Mouse (Mus musculus): ENCODE results near the gene Sapcd1. TPM values are rescaled to one million over a fixed set of nuclear protein-coding genes. Genes with fewer than 3 reads are reported as not detected.

Sapcd1 gene
- polyA plus RNA-seq, 1 experiment from 2014 or later = 21.3 TPM

DNA sequence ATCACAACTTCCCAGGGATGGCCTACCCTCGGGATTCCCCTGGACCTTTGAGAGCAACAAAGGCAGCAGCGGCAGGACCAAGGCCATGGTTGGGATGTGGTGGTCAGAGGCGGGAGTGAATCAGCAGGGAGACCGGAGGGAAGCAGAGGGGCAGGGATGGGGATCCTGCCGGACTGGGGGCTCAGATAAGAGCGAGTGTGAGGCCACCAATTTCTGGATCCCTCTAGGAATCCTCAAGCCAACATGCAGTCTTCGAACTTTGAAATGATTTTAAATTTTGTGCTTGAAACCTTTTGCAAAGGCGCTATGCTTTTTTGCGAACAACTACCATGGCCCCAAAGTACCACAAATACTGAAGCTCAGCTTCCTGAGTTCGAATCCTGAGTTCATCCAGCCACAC, 38.3 kb upstream of the Sapcd1 start, which contains the start of gene Mpig6b:
Gene Mpig6b, minus strand, starts transcription at position 101 of the 400 bp plus-strand sequence.
- H3K4me2 ChIP-seq (replicated peaks; ENCODE audit: low read depth, low read length) = peak within 1 kb of the TSS; percentile 51
- no peaks in the 10 kb centered on the region for H3K27me3 ChIP-seq (ENCODE audit: control insufficient read depth, insufficient read depth, low read length)
- H3K4me3 ChIP-seq (ENCODE audit: low read depth, low read length) = peak within 1 kb of the TSS; percentile 25
- H3K9me3 ChIP-seq (ENCODE audit: control insufficient read depth, low read depth, low read length) = no peaks in the 10 kb centered on the region
- peaks cover 21% of the 10 kb centered on the region for H3K4me1 ChIP-seq (ENCODE audit: control insufficient read depth, insufficient read depth, low read length)
- peaks cover 8% of the 10 kb centered on the region for H3K36me3 ChIP-seq (ENCODE audit: control insufficient read depth, insufficient read depth, low read length)
- ATAC-seq (ENCODE audit: insufficient number of reproducible peaks, insufficient read depth, low FRiP score, low read depth) = no peak
- 51% methylated on average over 10 of the region's 10 CpGs for WGBS
- H3K27ac ChIP-seq (ENCODE audit: low read length) = peak within 1 kb of the TSS; percentile 86; the same call in 1 of the 2 replicates
- peak within 1 kb of the TSS; percentile 46 for H3K9ac ChIP-seq (replicated peaks; ENCODE audit: low read depth, low read length)

DNA sequence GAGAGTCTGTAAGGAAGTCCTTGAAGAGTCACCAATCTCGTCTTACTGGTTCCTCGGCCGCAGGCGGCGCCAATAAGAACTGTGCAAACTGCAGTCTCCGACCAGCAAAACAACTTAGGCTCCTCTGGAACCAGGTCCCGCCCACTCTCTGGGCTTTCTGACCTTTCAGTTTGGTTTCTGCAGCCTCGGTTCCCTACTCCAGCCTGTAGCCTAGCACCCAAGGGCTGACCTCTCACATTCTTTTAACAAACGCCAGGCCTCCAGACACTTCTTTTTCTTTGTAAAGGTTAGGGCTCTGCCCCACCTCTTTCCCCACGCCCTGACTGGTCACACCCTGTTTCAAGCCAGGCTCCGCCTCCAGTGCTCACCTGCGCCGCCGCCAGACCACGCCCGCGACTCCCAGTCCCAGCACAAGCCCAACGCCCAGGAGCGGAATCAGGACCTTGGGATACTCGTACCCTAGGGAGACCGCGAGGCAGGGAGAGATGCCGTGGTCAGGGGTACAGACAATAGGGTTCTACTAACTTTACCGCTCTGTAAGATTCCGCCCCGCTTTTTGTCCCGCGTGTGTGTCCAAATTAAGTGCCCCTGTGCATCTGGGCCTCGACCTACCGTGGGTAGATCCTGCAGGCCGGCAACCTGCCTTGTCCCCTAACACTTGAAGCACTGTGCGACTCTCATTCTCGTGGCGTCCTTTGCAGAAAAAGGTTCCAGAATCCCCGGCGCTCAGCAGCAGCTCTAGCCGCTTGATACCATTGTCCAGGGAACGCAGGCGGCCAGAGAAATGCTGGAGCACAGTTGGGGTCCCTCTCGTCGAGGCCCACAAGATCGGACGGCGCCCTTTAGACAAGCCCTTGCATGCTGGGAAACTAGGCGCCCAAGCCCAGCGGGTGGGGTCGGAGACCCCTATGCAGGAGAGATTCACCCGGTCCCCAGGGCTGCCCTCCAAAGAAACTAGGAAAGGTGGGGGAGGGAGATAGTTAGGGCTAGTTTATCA, 37.4 kb upstream of the Sapcd1 start, which contains the start of gene Ly6g6c:
Gene Ly6g6c, plus strand, starts transcription at position 438 of the 997 bp plus-strand sequence.
- peak within 1 kb of the TSS; percentile 46 for H3K9ac ChIP-seq (replicated peaks; ENCODE audit: low read depth, low read length)
- 2% methylated on average over 48 of the region's 48 CpGs for WGBS
- no peaks in the 10 kb centered on the region for H3K9me3 ChIP-seq (ENCODE audit: control insufficient read depth, low read depth, low read length)

DNA sequence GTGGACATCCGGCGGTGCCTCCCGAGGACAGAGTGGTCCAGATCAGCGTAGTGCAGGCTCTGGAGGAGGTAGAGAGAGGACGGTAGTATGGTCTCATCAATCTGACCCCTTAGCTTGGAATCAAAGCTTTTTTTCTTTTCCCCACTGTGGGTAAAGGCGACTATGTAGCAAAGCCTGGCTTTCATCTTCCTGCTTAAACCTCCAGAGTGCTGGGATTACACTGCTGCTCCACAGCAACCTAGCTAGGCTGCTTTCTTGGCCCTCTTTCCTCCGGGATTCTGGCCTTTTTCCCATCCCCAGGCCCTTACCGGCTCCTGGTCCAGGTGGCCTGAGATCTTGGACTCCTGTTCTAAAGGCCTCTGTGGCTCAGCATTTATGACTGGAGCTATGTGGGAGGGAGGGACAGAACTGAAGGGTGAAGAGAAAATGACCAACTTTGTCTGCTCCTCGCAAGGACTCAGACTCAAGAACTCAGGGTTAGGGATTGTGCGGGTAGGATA, 36.6 kb upstream of the Sapcd1 start:
- peak overlapping the region; percentile 86 for H3K27ac ChIP-seq (ENCODE audit: low read length)
- peak overlapping the region; percentile 25 for H3K4me3 ChIP-seq (ENCODE audit: low read depth, low read length)
- ATAC-seq (ENCODE audit: insufficient number of reproducible peaks, insufficient read depth, low FRiP score, low read depth) = no peak
- no peaks in the 10 kb centered on the region for H3K9me3 ChIP-seq (ENCODE audit: control insufficient read depth, low read depth, low read length)
- no peak overlapping the region for H3K9ac ChIP-seq (replicated peaks; ENCODE audit: low read depth, low read length)
- peak overlapping the region; percentile 51 for H3K4me2 ChIP-seq (replicated peaks; ENCODE audit: low read depth, low read length)
- H3K4me1 ChIP-seq (ENCODE audit: control insufficient read depth, insufficient read depth, low read length) = peaks cover 28% of the 10 kb centered on the region
- 30% methylated on average over 10 of the region's 10 CpGs for WGBS
- no peaks in the 10 kb centered on the region for H3K27me3 ChIP-seq (ENCODE audit: control insufficient read depth, insufficient read depth, low read length)
- peaks cover 16% of the 10 kb centered on the region for H3K36me3 ChIP-seq (ENCODE audit: control insufficient read depth, insufficient read depth, low read length)

More for the DNA sequence above, 37.4 kb upstream of the Sapcd1 start, which contains the start of gene Ly6g6c:
- Histone ChIP-seq H3K4me1 (ENCODE audit: control insufficient read depth, insufficient read depth, low read length) (peaks cover 25% of the 10 kb centered on the region), H3K27ac (ENCODE audit: low read length) (peak within 1 kb of the TSS; percentile 86), H3K4me2 (replicated peaks; ENCODE audit: low read depth, low read length) (peak within 1 kb of the TSS; percentile 51), H3K27me3 (ENCODE audit: control insufficient read depth, insufficient read depth, low read length) (no peaks in the 10 kb centered on the region), H3K36me3 (ENCODE audit: control insufficient read depth, insufficient read depth, low read length) (peaks cover 16% of the 10 kb centered on the region), H3K4me3 (ENCODE audit: low read depth, low read length) (peak within 1 kb of the TSS; percentile 25)
- peak; percentile 80 for ATAC-seq (ENCODE audit: insufficient number of reproducible peaks, insufficient read depth, low FRiP score, low read depth)

DNA sequence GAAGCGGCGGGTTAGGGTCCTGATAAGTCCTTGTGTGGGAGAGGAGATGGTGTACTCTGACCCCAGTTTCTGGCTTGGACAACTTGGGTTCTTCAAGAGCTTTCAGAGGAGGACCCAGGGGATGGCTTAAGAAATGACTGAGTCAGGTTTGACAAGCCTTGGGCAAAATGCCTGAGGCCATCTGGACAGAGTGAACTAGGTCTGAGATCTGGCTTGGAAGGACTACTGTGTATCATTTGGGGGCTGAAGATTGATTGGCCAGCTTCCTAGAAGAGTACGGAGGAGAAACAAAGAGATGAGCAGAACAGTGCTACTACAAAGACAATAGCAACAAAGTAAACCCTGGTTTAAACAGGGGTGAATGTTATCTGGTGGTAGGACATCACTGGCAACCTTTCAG, 35.6 kb upstream of the Sapcd1 start:
- ATAC-seq (ENCODE audit: insufficient number of reproducible peaks, insufficient read depth, low FRiP score, low read depth) = no peak

DNA sequence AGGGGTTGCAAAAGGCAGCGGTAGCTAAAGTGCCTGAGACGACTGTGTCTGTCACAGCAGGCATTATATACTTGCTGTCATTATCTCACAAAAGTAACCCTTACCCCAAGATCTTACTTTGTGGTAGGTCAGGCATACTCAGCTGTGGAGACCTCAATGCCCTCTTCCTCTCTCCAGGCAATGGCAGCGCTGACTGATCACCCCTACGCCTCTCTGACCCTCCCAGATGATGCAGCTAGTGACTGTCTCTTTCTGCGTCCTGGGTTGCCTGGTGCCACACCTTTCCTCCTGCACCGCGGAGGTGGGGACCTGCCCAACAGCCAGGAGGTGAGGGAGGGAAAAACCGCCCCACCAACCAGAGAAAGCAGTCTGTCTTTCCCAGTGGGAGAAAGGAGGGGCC, 33.5 kb upstream of the Sapcd1 start:
- Histone ChIP-seq H3K4me2 (replicated peaks; ENCODE audit: low read depth, low read length) (no peak overlapping the region), H3K36me3 (ENCODE audit: control insufficient read depth, insufficient read depth, low read length) (peaks cover 34% of the 10 kb centered on the region), H3K4me1 (ENCODE audit: control insufficient read depth, insufficient read depth, low read length) (peaks cover 28% of the 10 kb centered on the region), H3K4me3 (ENCODE audit: low read depth, low read length) (no peak overlapping the region), H3K9me3 (ENCODE audit: control insufficient read depth, low read depth, low read length) (no peaks in the 10 kb centered on the region), H3K27me3 (ENCODE audit: control insufficient read depth, insufficient read depth, low read length) (no peaks in the 10 kb centered on the region), H3K27ac (ENCODE audit: low read length) (peak overlapping the region; percentile 33; the same call in 1 of the 2 replicates), H3K9ac (replicated peaks; ENCODE audit: low read depth, low read length) (no peak overlapping the region)
- no peak for ATAC-seq (ENCODE audit: insufficient number of reproducible peaks, insufficient read depth, low FRiP score, low read depth)
- WGBS = 69% methylated on average over 8 of the region's 8 CpGs

More for the DNA sequence above, 35.6 kb upstream of the Sapcd1 start:
- Histone ChIP-seq H3K27ac (ENCODE audit: low read length) (no peak overlapping the region), H3K9me3 (ENCODE audit: control insufficient read depth, low read depth, low read length) (no peaks in the 10 kb centered on the region), H3K4me1 (ENCODE audit: control insufficient read depth, insufficient read depth, low read length) (peaks cover 28% of the 10 kb centered on the region), H3K27me3 (ENCODE audit: control insufficient read depth, insufficient read depth, low read length) (no peaks in the 10 kb centered on the region), H3K4me2 (replicated peaks; ENCODE audit: low read depth, low read length) (no peak overlapping the region), H3K36me3 (ENCODE audit: control insufficient read depth, insufficient read depth, low read length) (peaks cover 17% of the 10 kb centered on the region), H3K4me3 (ENCODE audit: low read depth, low read length) (no peak overlapping the region), H3K9ac (replicated peaks; ENCODE audit: low read depth, low read length) (no peak overlapping the region)
- 78% methylated on average over 3 of the region's 3 CpGs for WGBS

DNA sequence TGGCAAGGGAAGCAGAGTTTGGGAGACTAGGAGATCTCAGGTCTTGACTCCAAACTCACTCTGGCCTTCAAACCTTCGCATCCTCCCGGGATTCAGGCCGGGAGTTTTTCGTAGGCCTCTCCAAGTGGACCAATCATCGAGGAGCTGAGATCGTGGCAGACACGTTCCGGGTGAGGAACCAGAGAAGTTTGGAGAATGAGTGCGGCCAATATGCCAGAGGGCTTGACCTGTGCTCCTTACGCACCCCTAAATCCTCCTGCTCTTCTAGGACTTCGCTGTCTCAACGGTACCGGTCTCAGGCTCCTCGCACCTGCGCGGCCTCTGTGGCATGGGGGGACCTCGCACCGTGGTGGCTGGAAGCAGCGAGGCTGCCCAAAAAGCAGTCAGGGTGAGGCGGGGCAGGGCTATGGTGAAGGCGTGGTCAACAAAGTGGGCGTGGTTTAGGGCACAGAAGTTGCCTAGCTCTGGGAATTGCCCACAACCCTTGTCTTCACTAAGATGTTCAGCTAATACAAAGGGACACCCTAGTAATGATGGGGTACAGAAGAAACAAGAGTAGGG, 33.0 kb upstream of the Sapcd1 start:
- peak overlapping the region; percentile 83; the same call in 1 of the 2 replicates for H3K9ac ChIP-seq (replicated peaks; ENCODE audit: low read depth, low read length)
- H3K36me3 ChIP-seq (ENCODE audit: control insufficient read depth, insufficient read depth, low read length) = peaks cover 39% of the 10 kb centered on the region
- H3K4me3 ChIP-seq (ENCODE audit: low read depth, low read length) = peak overlapping the region; percentile 87
- no peaks in the 10 kb centered on the region for H3K9me3 ChIP-seq (ENCODE audit: control insufficient read depth, low read depth, low read length)
- H3K27me3 ChIP-seq (ENCODE audit: control insufficient read depth, insufficient read depth, low read length) = no peaks in the 10 kb centered on the region
- H3K4me2 ChIP-seq (replicated peaks; ENCODE audit: low read depth, low read length) = peak overlapping the region; percentile 88
- H3K4me1 ChIP-seq (ENCODE audit: control insufficient read depth, insufficient read depth, low read length) = peaks cover 26% of the 10 kb centered on the region
- no peak for ATAC-seq (ENCODE audit: insufficient number of reproducible peaks, insufficient read depth, low FRiP score, low read depth)
- no peak overlapping the region for H3K27ac ChIP-seq (ENCODE audit: low read length)
- 55% methylated on average over 22 of the region's 22 CpGs for WGBS

DNA sequence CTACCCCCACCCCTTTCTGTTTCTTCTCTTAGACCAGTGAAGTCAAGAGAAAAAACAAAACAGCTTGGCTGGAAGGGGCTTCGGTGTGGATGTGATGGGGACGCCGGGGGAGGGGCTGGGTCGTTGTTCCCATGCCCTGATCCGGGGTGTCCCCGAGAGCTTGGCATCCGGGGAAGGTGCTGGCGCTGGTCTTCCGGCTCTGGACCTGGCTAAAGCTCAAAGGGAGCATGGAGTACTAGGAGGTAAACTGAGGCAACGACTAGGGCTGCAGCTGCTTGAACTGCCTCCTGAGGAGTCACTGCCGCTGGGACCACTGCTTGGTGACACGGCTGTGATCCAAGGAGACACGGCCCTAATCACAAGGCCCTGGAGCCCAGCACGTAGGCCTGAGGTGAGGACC, 32.3 kb upstream of the Sapcd1 start:
- peaks cover 19% of the 10 kb centered on the region; the same call in 1 of the 2 replicates for H3K4me1 ChIP-seq (ENCODE audit: control insufficient read depth, insufficient read depth, low read length)
- 31% methylated on average over 14 of the region's 14 CpGs for WGBS
- no peaks in the 10 kb centered on the region for H3K9me3 ChIP-seq (ENCODE audit: control insufficient read depth, low read depth, low read length)
- peaks cover 47% of the 10 kb centered on the region for H3K36me3 ChIP-seq (ENCODE audit: control insufficient read depth, insufficient read depth, low read length)
- peak overlapping the region; percentile 83 for H3K9ac ChIP-seq (replicated peaks; ENCODE audit: low read depth, low read length)
- H3K27ac ChIP-seq (ENCODE audit: low read length) = peak overlapping the region; percentile 93; the same call in 1 of the 2 replicates
- no peak for ATAC-seq (ENCODE audit: insufficient number of reproducible peaks, insufficient read depth, low FRiP score, low read depth)
- no peaks in the 10 kb centered on the region for H3K27me3 ChIP-seq (ENCODE audit: control insufficient read depth, insufficient read depth, low read length)
- peak overlapping the region; percentile 87 for H3K4me3 ChIP-seq (ENCODE audit: low read depth, low read length)
- peak overlapping the region; percentile 88 for H3K4me2 ChIP-seq (replicated peaks; ENCODE audit: low read depth, low read length)
